In the genomic region with DNA sequence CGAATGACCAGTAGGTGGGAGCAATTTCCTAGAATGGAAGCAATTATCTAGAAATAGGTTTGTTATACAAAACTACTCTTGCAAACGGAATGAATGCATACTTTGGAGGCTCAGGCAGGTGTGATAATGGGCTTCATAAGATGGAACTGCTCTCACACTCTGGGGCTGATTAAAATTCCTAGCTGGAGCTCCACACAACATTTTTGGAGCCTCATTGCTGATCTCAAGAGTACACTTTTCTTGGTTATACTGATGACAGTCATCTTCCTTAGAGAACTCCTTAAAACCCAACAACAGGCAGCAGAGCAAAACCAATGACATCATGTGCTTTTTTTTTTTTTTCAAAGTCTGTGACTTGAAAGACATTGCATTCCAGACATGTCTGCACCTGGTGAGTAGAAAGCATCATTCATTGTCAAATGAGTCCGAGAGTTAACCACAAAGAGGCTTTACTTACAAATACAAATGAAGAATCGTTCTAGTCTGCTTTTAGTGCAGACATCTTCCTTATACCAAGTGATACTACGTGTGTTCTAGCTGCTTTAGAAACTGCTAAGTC, we compare ENCODE assay signal across 23 mouse cellular contexts. TPM values are rescaled to one million over a fixed set of nuclear protein-coding genes. Genes with fewer than 3 reads are reported as not detected.
DNase-seq lines count a peak whose midpoint lies in the region; ATAC-seq and TF ChIP-seq lines count a peak whose summit lies in the region.
"Had no signal": no experiment of that assay in that cellular context is flagged by ENCODE, and none has a peak within 500 bp of the region (broad histone marks: within the 10 kb centered on the region; RNA-seq: fewer than 3 reads in every experiment).

No protein-coding gene starts in this region.

- TF ChIP-seq CTCF in intestine, postnatal 0 days (IDR thresholded peaks at IDR 0.05; ENCODE audit: low read depth), result peak; percentile 26; the same call in 1 of the 2 replicates
- TF ChIP-seq CTCF in CH12.LX (conservative IDR thresholded peaks at IDR 0.05 in 1 of 2, IDR thresholded peaks at IDR 0.05 in 1 of 2; ENCODE audit: low read depth in 2 of 2, low read length in 2 of 2), result 0 out of 4 replicates have a peak, but pooled peaks of 1 of the 2 experiments have one; percentile 17
- TF ChIP-seq CTCF in brain, embryonic 14.5 days (IDR thresholded peaks at IDR 0.05; ENCODE audit: borderline replicate concordance, extremely low read depth, insufficient read depth, insufficient read length), result no peak

- TF ChIP-seq EP300 in CH12.LX (IDR thresholded peaks at IDR 0.05; ENCODE audit: low read length), result no peak

- no peak overlapping the region for H3K4me3 ChIP-seq in intestine, postnatal 0 days (ENCODE audit: low read depth, low read length)
- H3K4me3 ChIP-seq in intestine, embryonic 16.5 days (ENCODE audit: low read length), result no peak overlapping the region
- no peak overlapping the region for H3K4me3 ChIP-seq in CH12.LX (replicated peaks in 1 of 3; ENCODE audit: low read depth in 2 of 3, low read length in 2 of 3, poor library complexity in 1 of 3)
- H3K4me3 ChIP-seq: forebrain, embryonic 13.5 days; heart, adult 2 months; left cerebral cortex, adult 2 months; megakaryocyte, embryonic 14.5 days; midbrain, embryonic 15.5 days had no signal

- peak; percentile 37 for DNase-seq in CD4-positive helper T cell, adult 2 months (ENCODE audit: low read depth, low spot score)
- DNase-seq in CH12.LX (ENCODE audit: extremely low read depth), result peak; percentile 39
- peak; percentile 25 for DNase-seq in brain, embryonic 14.5 days (ENCODE audit: low read depth)
- no peak for DNase-seq in liver
- DNase-seq: adrenal gland, adult 2 months; cerebellum, adult 8-10 months; gastrocnemius, postnatal 14 days; heart, adult 2 months; heart, postnatal 4 days; kidney, adult 8-10 months; kidney, postnatal 25 days; left cerebral cortex, postnatal 4 days; liver, postnatal 0 days had no signal

- in situ Hi-C loops in CH12.LX (cut with MboI; ENCODE audit: low pct_ligation_motif_present, low pct_unique_long_range_greater_than_20kb, low sequenced_read_pairs), result loop anchor here (25.0 kb wide), 1 partner anchor 118 kb away; no protein-coding TSS in a partner anchor

- no peaks in the 10 kb centered on the region for H3K27me3 ChIP-seq in intestine, postnatal 0 days (replicated peaks; ENCODE audit: control insufficient read depth, insufficient read depth, low read length)
- no peaks in the 10 kb centered on the region for H3K27me3 ChIP-seq in intestine, embryonic 16.5 days (replicated peaks; ENCODE audit: control insufficient read depth, insufficient read depth, low read length)
- H3K27me3 ChIP-seq in CH12.LX (replicated peaks), result no peaks in the 10 kb centered on the region
- H3K27me3 ChIP-seq: forebrain, embryonic 13.5 days; megakaryocyte, embryonic 14.5 days; midbrain, embryonic 15.5 days had no signal

- H3K4me1 ChIP-seq in intestine, postnatal 0 days (replicated peaks; ENCODE audit: control insufficient read depth, insufficient read depth, low read length), result no peaks in the 10 kb centered on the region
- no peaks in the 10 kb centered on the region for H3K4me1 ChIP-seq in intestine, embryonic 16.5 days (ENCODE audit: control insufficient read depth, insufficient read depth, low read length)
- H3K4me1 ChIP-seq in CH12.LX (ENCODE audit: control insufficient read depth in 1 of 2, insufficient read depth in 2 of 2), result peaks cover 3 to 18% of the 10 kb centered on the region in 2 experiments; a peak in 2 of 4 replicates
- H3K4me1 ChIP-seq: midbrain, embryonic 15.5 days had no signal

- no peak for ATAC-seq in intestine, postnatal 0 days
- ATAC-seq in intestine, embryonic 16.5 days, result no peak
- no peak for ATAC-seq in monocyte, adult 5-6 weeks (replicated peaks; ENCODE audit: insufficient number of reproducible peaks, low FRiP score, low TSS enrichment, poor library complexity, severe bottlenecking)
- ATAC-seq: forebrain, embryonic 13.5 days; liver, postnatal 0 days; midbrain, embryonic 15.5 days had no signal

- H3K9me3 ChIP-seq in intestine, postnatal 0 days (ENCODE audit: control insufficient read depth), result no peaks in the 10 kb centered on the region
- H3K9me3 ChIP-seq in intestine, embryonic 16.5 days (ENCODE audit: control insufficient read depth, low read length), result no peaks in the 10 kb centered on the region
- H3K9me3 ChIP-seq in CH12.LX (replicated peaks; ENCODE audit: low read length), result peaks cover 6% of the 10 kb centered on the region
- H3K9me3 ChIP-seq: forebrain, embryonic 13.5 days; midbrain, embryonic 15.5 days had no signal

- no peak overlapping the region for H3K4me2 ChIP-seq in intestine, postnatal 0 days (replicated peaks; ENCODE audit: low read depth)
- H3K4me2 ChIP-seq in intestine, embryonic 16.5 days (ENCODE audit: low read depth, low read length), result no peak overlapping the region
- H3K4me2 ChIP-seq in CH12.LX (ENCODE audit: insufficient read depth, low read depth, poor library complexity, severe bottlenecking), result no peak overlapping the region
- H3K4me2 ChIP-seq: forebrain, embryonic 13.5 days; midbrain, embryonic 15.5 days had no signal

- no peaks in the 10 kb centered on the region for H3K79me2 ChIP-seq in CH12.LX (replicated peaks; ENCODE audit: control insufficient read depth, extremely low read depth, insufficient read depth, poor library complexity, severe bottlenecking)

- no peak for TF ChIP-seq POLR2A in CH12.LX (IDR thresholded peaks at IDR 0.05; ENCODE audit: low read depth, low read length)
- TF ChIP-seq POLR2A in brain, embryonic 14.5 days (IDR thresholded peaks at IDR 0.05; ENCODE audit: borderline replicate concordance, extremely low read depth, insufficient read depth, insufficient read length, poor library complexity, severe bottlenecking), result no peak

- WGBS in intestine, postnatal 0 days, result 58% methylated on average over 5 of the region's 5 CpGs
- 54% methylated on average over 5 of the region's 5 CpGs for WGBS in intestine, embryonic 16.5 days

- peak; percentile 27 for TF ChIP-seq RAD21 in CH12.LX (IDR thresholded peaks at IDR 0.05; ENCODE audit: low read depth, low read length)

- no peak overlapping the region for H3K9ac ChIP-seq in intestine, postnatal 0 days (ENCODE audit: low read depth, low read length)
- H3K9ac ChIP-seq in intestine, embryonic 16.5 days (ENCODE audit: low read depth, low read length), result no peak overlapping the region
- H3K9ac ChIP-seq in CH12.LX (ENCODE audit: insufficient read depth, low read depth), result no peak overlapping the region
- H3K9ac ChIP-seq: forebrain, embryonic 13.5 days; liver, postnatal 0 days; midbrain, embryonic 15.5 days had no signal

- no peak overlapping the region for H3K27ac ChIP-seq in intestine, postnatal 0 days (ENCODE audit: low read depth, low read length)
- H3K27ac ChIP-seq in intestine, embryonic 16.5 days (ENCODE audit: low read length), result no peak overlapping the region
- no peak overlapping the region for H3K27ac ChIP-seq in CH12.LX (ENCODE audit: insufficient read depth, low read depth)
- H3K27ac ChIP-seq: forebrain, embryonic 13.5 days; heart, adult 2 months; left cerebral cortex, adult 2 months; midbrain, embryonic 15.5 days had no signal

- H3K36me3 ChIP-seq in intestine, postnatal 0 days (ENCODE audit: control insufficient read depth, insufficient read depth), result no peaks in the 10 kb centered on the region
- H3K36me3 ChIP-seq in intestine, embryonic 16.5 days (ENCODE audit: control insufficient read depth, insufficient read depth, low read length), result no peaks in the 10 kb centered on the region
- peaks cover 0 to 5% of the 10 kb centered on the region in 2 experiments for H3K36me3 ChIP-seq in CH12.LX (replicated peaks in 1 of 2; ENCODE audit: control insufficient read depth in 1 of 2, insufficient read depth in 1 of 2, low read length in 1 of 2)
- H3K36me3 ChIP-seq: midbrain, embryonic 15.5 days had no signal

- dilution Hi-C loops in CH12.LX (cut with MboI; ENCODE audit: extremely low pct_ligation_motif_present, extremely low pct_unique_long_range_greater_than_20kb, low sequenced_read_pairs), result no loop called here

TF ChIP-seq in CH12.LX, 34 proteins besides CTCF, POLR2A, EP300 and RAD21:
- TF ChIP-seq JUND (conservative IDR thresholded peaks at IDR 0.05; ENCODE audit: low read depth, low read length) (0 out of 2 replicates have a peak, but pooled peaks have one; percentile 25), CHD1 (IDR thresholded peaks at IDR 0.05; ENCODE audit: low read depth, low read length) (no peak), USF1 (IDR thresholded peaks at IDR 0.05; ENCODE audit: low read depth, low read length) (no peak), SIN3A (IDR thresholded peaks at IDR 0.05; ENCODE audit: low read length) (no peak), RCOR1 (conservative IDR thresholded peaks at IDR 0.05; ENCODE audit: low read depth, low read length) (no peak), ZNF384 (IDR thresholded peaks at IDR 0.05; ENCODE audit: low read depth, low read length) (peak; percentile 90), POLR2AphosphoS2 (IDR thresholded peaks at IDR 0.05; ENCODE audit: low read depth, low read length) (no peak)

RNA-seq across cellular contexts. Expression of a gene that starts 47.2 kb away (rescaled TPM):
- 0.12 and 0.16 TPM in 2 replicates for polyA plus RNA-seq in intestine, postnatal 0 days (2015; fragmentation: Nextera tagmentation; extraction: Ambion mirVana)
- 0.18 and 0.24 TPM in 2 replicates for polyA plus RNA-seq in intestine, embryonic 16.5 days (2015; fragmentation: Nextera tagmentation; extraction: Ambion mirVana)
- total RNA-seq in CH12.LX (2012; rRNA removed) (1.7 and 3.0 TPM in 2 replicates), CH12.LX (2014; rRNA removed) (6.8 and 9.1 TPM in 2 replicates)
- 4.1 and 5.0 TPM in 2 replicates for polyA plus RNA-seq in CH12.LX (2012; ENCODE audit: insufficient read length, low read depth)
- polyA plus RNA-seq in brain, embryonic 14.5 days (2012; rRNA removed), result 1.3 and 1.6 TPM in 2 replicates
- 20.3 to 56.6 TPM (median 30.0 TPM) in 3 replicates for total RNA-seq in monocyte, adult 5-6 weeks (2017)
- total RNA-seq: gastrocnemius, postnatal 14 days; MEL had no signal
- polyA plus RNA-seq: C2C12; heart, embryonic 14.5 days had no signal
